Mouse (Mus musculus): ENCODE measurements around the gene Btbd9.

The Btbd9 gene

GRCm38 (mm10) chr17:30339317-30339716 lies 237.0 kb downstream of the Btbd9 start:
- DNase-seq (ENCODE audit: low spot score in 2 of 2): no peak

GRCm38 (mm10) chr17:30336816-30337215 lies 239.5 kb downstream of the Btbd9 start:
- no peak for DNase-seq (ENCODE audit: low spot score in 2 of 2)

GRCm38 (mm10) chr17:30336280-30336679 lies 240.0 kb downstream of the Btbd9 start:
- DNase-seq (ENCODE audit: low spot score in 2 of 2): no peak

GRCm38 (mm10) chr17:30335746-30336145 lies 240.5 kb downstream of the Btbd9 start:
- no peak for DNase-seq (ENCODE audit: low spot score in 2 of 2)

GRCm38 (mm10) chr17:30334257-30334656 lies 242.0 kb downstream of the Btbd9 start:
- no peak for DNase-seq (ENCODE audit: low spot score in 2 of 2)

GRCm38 (mm10) chr17:30333136-30333535 lies 243.2 kb downstream of the Btbd9 start:
- no peak for DNase-seq (ENCODE audit: low spot score in 2 of 2)

GRCm38 (mm10) chr17:30331380-30331779 lies 244.9 kb downstream of the Btbd9 start:
- no peak for DNase-seq (ENCODE audit: low spot score in 2 of 2)

- DNase-seq (ENCODE audit: low spot score in 2 of 2): no peak
Observed at GRCm38 (mm10) chr17:30329531-30329930, 246.8 kb downstream of the Btbd9 start.

GRCm38 (mm10) chr17:30328924-30329323 lies 247.4 kb downstream of the Btbd9 start:
- DNase-seq (ENCODE audit: low spot score in 2 of 2): no peak

GRCm38 (mm10) chr17:30326906-30327305 lies 249.4 kb downstream of the Btbd9 start:
- no peak for DNase-seq (ENCODE audit: low spot score in 2 of 2)

GRCm38 (mm10) chr17:30320301-30320700 lies 256.0 kb downstream of the Btbd9 start:
- no peak for DNase-seq (ENCODE audit: low spot score in 2 of 2)

GRCm38 (mm10) chr17:30312688-30313087 lies 263.6 kb downstream of the Btbd9 start:
- no peak for DNase-seq (ENCODE audit: low spot score in 2 of 2)

GRCm38 (mm10) chr17:30309627-30310026 lies 266.7 kb downstream of the Btbd9 start:
- no peak for DNase-seq (ENCODE audit: low spot score in 2 of 2)

- no peak for DNase-seq (ENCODE audit: low spot score in 2 of 2)
Observed at GRCm38 (mm10) chr17:30308889-30309288, 267.4 kb downstream of the Btbd9 start.

- DNase-seq (ENCODE audit: low spot score in 2 of 2): no peak
Observed at GRCm38 (mm10) chr17:30308317-30308716, 268.0 kb downstream of the Btbd9 start.

GRCm38 (mm10) chr17:30307168-30307567 lies 269.1 kb downstream of the Btbd9 start:
- DNase-seq (ENCODE audit: low spot score in 2 of 2): no peak

GRCm38 (mm10) chr17:30304766-30305165 lies 271.5 kb downstream of the Btbd9 start:
- DNase-seq (ENCODE audit: low spot score in 2 of 2): no peak

- no peak for DNase-seq (ENCODE audit: low spot score in 2 of 2)
Observed at GRCm38 (mm10) chr17:30301338-30301737, 274.9 kb downstream of the Btbd9 start.

GRCm38 (mm10) chr17:30297432-30297831 lies 278.9 kb downstream of the Btbd9 start:
- DNase-seq (ENCODE audit: low spot score in 2 of 2): no peak

GRCm38 (mm10) chr17:30296069-30296468 lies 280.2 kb downstream of the Btbd9 start:
- DNase-seq (ENCODE audit: low spot score in 2 of 2): no peak

- DNase-seq (ENCODE audit: low spot score in 2 of 2): no peak
Observed at GRCm38 (mm10) chr17:30292666-30293065, 283.6 kb downstream of the Btbd9 start.

GRCm38 (mm10) chr17:30285641-30286040 lies 290.6 kb downstream of the Btbd9 start:
- DNase-seq (ENCODE audit: low spot score in 2 of 2): no peak

GRCm38 (mm10) chr17:30283460-30284050 lies 292.7 kb downstream of the Btbd9 start:
- no peak for DNase-seq (ENCODE audit: low spot score in 2 of 2)

GRCm38 (mm10) chr17:30283001-30283400 lies 293.3 kb downstream of the Btbd9 start:
- no peak for DNase-seq (ENCODE audit: low spot score in 2 of 2)
